In the genomic region with DNA sequence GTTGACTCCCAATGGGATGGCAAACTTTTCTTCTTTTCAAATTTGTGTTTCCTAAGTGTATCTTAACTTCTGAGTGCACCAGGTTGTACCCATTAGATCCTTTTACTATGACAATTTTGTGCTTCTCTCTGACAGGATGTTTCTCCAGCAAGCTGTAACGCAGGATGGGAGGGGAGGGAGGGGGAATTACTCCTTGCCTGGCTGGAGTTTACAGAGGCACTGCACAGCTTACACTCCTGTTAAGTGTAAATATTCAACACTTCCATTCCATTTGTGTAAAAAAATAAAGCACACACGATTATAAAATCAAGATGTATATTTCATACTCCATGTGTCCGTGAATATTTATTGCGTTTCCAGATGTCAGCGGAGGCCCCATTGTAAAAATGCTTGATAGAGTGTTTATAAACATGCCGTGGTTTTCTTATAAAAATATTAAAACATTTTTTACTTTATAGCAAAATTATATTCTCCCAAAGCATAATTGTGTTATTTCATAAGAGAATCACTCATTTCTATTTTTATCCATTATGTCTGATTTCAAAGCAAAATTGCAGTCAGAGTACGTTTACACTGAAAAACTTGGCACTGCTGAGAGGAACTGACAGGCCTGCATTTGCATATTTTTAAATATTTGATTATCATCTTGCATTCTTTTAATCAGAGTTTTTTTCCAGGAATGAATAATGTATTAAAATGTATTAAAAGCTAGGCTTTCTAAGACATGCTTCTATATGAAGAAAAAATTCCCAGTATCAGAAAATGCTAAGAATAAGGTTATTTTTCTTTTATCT, we compare ENCODE assay signal across 11 mouse cellular contexts.
"Had no signal": no experiment of that assay in that cellular context is flagged by ENCODE, and none has a peak within 500 bp of the region (broad histone marks: within the 10 kb centered on the region; RNA-seq: fewer than 3 reads in every experiment).

No protein-coding gene starts in this region.

- H3K27me3 ChIP-seq: kidney, embryonic 15.5 days; liver, embryonic 13.5 days; midbrain, embryonic 12.5 days had no signal

- H3K27ac ChIP-seq: kidney, embryonic 15.5 days; left cerebral cortex, adult 2 months; liver, embryonic 13.5 days; macrophage; midbrain, embryonic 12.5 days had no signal

- H3K9ac ChIP-seq: kidney, embryonic 15.5 days; liver, embryonic 13.5 days; midbrain, embryonic 12.5 days had no signal

- H3K4me1 ChIP-seq: kidney, embryonic 15.5 days; liver, embryonic 13.5 days; midbrain, embryonic 12.5 days had no signal

- H3K4me3 ChIP-seq: kidney, embryonic 15.5 days; left cerebral cortex, adult 2 months; liver, embryonic 13.5 days; midbrain, embryonic 12.5 days had no signal

- H3K36me3 ChIP-seq: kidney, embryonic 15.5 days; liver, embryonic 13.5 days; midbrain, embryonic 12.5 days had no signal

- DNase-seq: kidney, postnatal 10 days; kidney, postnatal 36 days; layer of hippocampus, postnatal 36 days; liver, embryonic 13.5 days; lung, adult 2 months; thymus, adult 18-20 months; thymus, postnatal 4 days had no signal

- H3K4me2 ChIP-seq: kidney, embryonic 15.5 days; liver, embryonic 13.5 days; midbrain, embryonic 12.5 days had no signal

- H3K9me3 ChIP-seq: kidney, embryonic 15.5 days; liver, embryonic 13.5 days; midbrain, embryonic 12.5 days had no signal
